Mouse (Mus musculus): Measurements from ENCODE around the gene Ap3m1. TPM values are rescaled to one million over a fixed set of nuclear protein-coding genes. Genes with fewer than 3 reads are reported as not detected.

The Ap3m1 gene
- polyA plus RNA-seq, 1 experiment from 2014 or later = 93.0 TPM

- 38% methylated on average over 3 of the region's 3 CpGs for WGBS
Measured at GRCm38 (mm10) chr14:21088731-21089130, 36.4 kb upstream of the Ap3m1 start.

GRCm38 (mm10) chr14:21087390-21088060 lies 35.2 kb upstream of the Ap3m1 start:
- WGBS = 54% methylated on average over 4 of the region's 4 CpGs
- Histone ChIP-seq H3K4me2 (ENCODE audit: low read depth, low read length) (0 out of 2 replicates have a peak overlapping the region, but pooled peaks have one; percentile 28), H3K9ac (ENCODE audit: low read depth, low read length) (peak overlapping the region; percentile 53; the same call in 1 of the 2 replicates), H3K4me3 (ENCODE audit: low read length) (no peak overlapping the region), H3K4me1 (ENCODE audit: control insufficient read depth, insufficient read depth, low read length) (peaks cover 46% of the 10 kb centered on the region), H3K36me3 (ENCODE audit: control insufficient read depth, insufficient read depth, low read length) (peaks cover 3% of the 10 kb centered on the region; the same call in 1 of the 2 replicates), H3K27me3 (replicated peaks; ENCODE audit: control insufficient read depth, insufficient read depth, low read length) (no peaks in the 10 kb centered on the region), H3K27ac (ENCODE audit: low read length) (peak overlapping the region; percentile 71), H3K9me3 (ENCODE audit: control insufficient read depth, low read length) (no peaks in the 10 kb centered on the region)
- ATAC-seq = no peak

More at GRCm38 (mm10) chr14:21088731-21089130, 36.4 kb upstream of the Ap3m1 start:
- Histone ChIP-seq H3K4me1 (ENCODE audit: control insufficient read depth, insufficient read depth, low read length) (peaks cover 41% of the 10 kb centered on the region), H3K4me3 (ENCODE audit: low read length) (no peak overlapping the region), H3K27me3 (replicated peaks; ENCODE audit: control insufficient read depth, insufficient read depth, low read length) (no peaks in the 10 kb centered on the region), H3K9ac (ENCODE audit: low read depth, low read length) (no peak overlapping the region), H3K9me3 (ENCODE audit: control insufficient read depth, low read length) (no peaks in the 10 kb centered on the region), H3K4me2 (ENCODE audit: low read depth, low read length) (no peak overlapping the region), H3K27ac (ENCODE audit: low read length) (no peak overlapping the region), H3K36me3 (ENCODE audit: control insufficient read depth, insufficient read depth, low read length) (peaks cover 5% of the 10 kb centered on the region)
- no peak for ATAC-seq

GRCm38 (mm10) chr14:21086827-21087351 lies 34.6 kb upstream of the Ap3m1 start:
- ATAC-seq = no peak
- WGBS = 29% methylated on average over 7 of the region's 7 CpGs
- H3K9ac ChIP-seq (ENCODE audit: low read depth, low read length) = peak overlapping the region; percentile 53; the same call in 1 of the 2 replicates

GRCm38 (mm10) chr14:21086106-21086505 lies 33.8 kb upstream of the Ap3m1 start:
- Histone ChIP-seq H3K27ac (ENCODE audit: low read length) (no peak overlapping the region), H3K36me3 (ENCODE audit: control insufficient read depth, insufficient read depth, low read length) (no peaks in the 10 kb centered on the region), H3K4me3 (ENCODE audit: low read length) (no peak overlapping the region), H3K9ac (ENCODE audit: low read depth, low read length) (no peak overlapping the region), H3K4me1 (ENCODE audit: control insufficient read depth, insufficient read depth, low read length) (peaks cover 50% of the 10 kb centered on the region), H3K4me2 (ENCODE audit: low read depth, low read length) (no peak overlapping the region), H3K9me3 (ENCODE audit: control insufficient read depth, low read length) (no peaks in the 10 kb centered on the region), H3K27me3 (replicated peaks; ENCODE audit: control insufficient read depth, insufficient read depth, low read length) (no peaks in the 10 kb centered on the region)
- ATAC-seq = no peak
- WGBS = 28% methylated on average over 2 of the region's 2 CpGs

More at GRCm38 (mm10) chr14:21086827-21087351, 34.6 kb upstream of the Ap3m1 start:
- Histone ChIP-seq H3K36me3 (ENCODE audit: control insufficient read depth, insufficient read depth, low read length) (peaks cover under 1% of the 10 kb centered on the region; the same call in 1 of the 2 replicates), H3K4me1 (ENCODE audit: control insufficient read depth, insufficient read depth, low read length) (peaks cover 50% of the 10 kb centered on the region), H3K27ac (ENCODE audit: low read length) (peak overlapping the region; percentile 71), H3K9me3 (ENCODE audit: control insufficient read depth, low read length) (no peaks in the 10 kb centered on the region), H3K4me2 (ENCODE audit: low read depth, low read length) (0 out of 2 replicates have a peak overlapping the region, but pooled peaks have one; percentile 28), H3K27me3 (replicated peaks; ENCODE audit: control insufficient read depth, insufficient read depth, low read length) (no peaks in the 10 kb centered on the region), H3K4me3 (ENCODE audit: low read length) (no peak overlapping the region)

GRCm38 (mm10) chr14:21085666-21086065 lies 33.4 kb upstream of the Ap3m1 start:
- peaks cover 50% of the 10 kb centered on the region for H3K4me1 ChIP-seq (ENCODE audit: control insufficient read depth, insufficient read depth, low read length)
- H3K27me3 ChIP-seq (replicated peaks; ENCODE audit: control insufficient read depth, insufficient read depth, low read length) = no peaks in the 10 kb centered on the region
- no peaks in the 10 kb centered on the region for H3K36me3 ChIP-seq (ENCODE audit: control insufficient read depth, insufficient read depth, low read length)
- no peak for ATAC-seq
- no peak overlapping the region for H3K4me3 ChIP-seq (ENCODE audit: low read length)
- no peak overlapping the region for H3K9ac ChIP-seq (ENCODE audit: low read depth, low read length)
- H3K9me3 ChIP-seq (ENCODE audit: control insufficient read depth, low read length) = no peaks in the 10 kb centered on the region
- H3K27ac ChIP-seq (ENCODE audit: low read length) = no peak overlapping the region
- 74% methylated on average over 5 of the region's 5 CpGs for WGBS
- H3K4me2 ChIP-seq (ENCODE audit: low read depth, low read length) = no peak overlapping the region

- H3K4me3 ChIP-seq (ENCODE audit: low read length) = no peak overlapping the region
- H3K4me2 ChIP-seq (ENCODE audit: low read depth, low read length) = no peak overlapping the region
- H3K9ac ChIP-seq (ENCODE audit: low read depth, low read length) = no peak overlapping the region
- WGBS = 56% methylated on average over 1 of the region's 1 CpGs
- H3K9me3 ChIP-seq (ENCODE audit: control insufficient read depth, low read length) = no peaks in the 10 kb centered on the region
- peaks cover 35% of the 10 kb centered on the region for H3K4me1 ChIP-seq (ENCODE audit: control insufficient read depth, insufficient read depth, low read length)
- H3K36me3 ChIP-seq (ENCODE audit: control insufficient read depth, insufficient read depth, low read length) = no peaks in the 10 kb centered on the region
- H3K27ac ChIP-seq (ENCODE audit: low read length) = no peak overlapping the region
- no peak for ATAC-seq
- H3K27me3 ChIP-seq (replicated peaks; ENCODE audit: control insufficient read depth, insufficient read depth, low read length) = no peaks in the 10 kb centered on the region
Measured at GRCm38 (mm10) chr14:21082823-21083222, 30.5 kb upstream of the Ap3m1 start.

- H3K27ac ChIP-seq (ENCODE audit: low read length) = no peak overlapping the region
- H3K27me3 ChIP-seq (replicated peaks; ENCODE audit: control insufficient read depth, insufficient read depth, low read length) = no peaks in the 10 kb centered on the region
- no peak overlapping the region for H3K4me3 ChIP-seq (ENCODE audit: low read length)
- no peaks in the 10 kb centered on the region for H3K36me3 ChIP-seq (ENCODE audit: control insufficient read depth, insufficient read depth, low read length)
- ATAC-seq = no peak
- H3K4me1 ChIP-seq (ENCODE audit: control insufficient read depth, insufficient read depth, low read length) = peaks cover 26% of the 10 kb centered on the region
- no peak overlapping the region for H3K4me2 ChIP-seq (ENCODE audit: low read depth, low read length)
- H3K9me3 ChIP-seq (ENCODE audit: control insufficient read depth, low read length) = no peaks in the 10 kb centered on the region
- no peak overlapping the region for H3K9ac ChIP-seq (ENCODE audit: low read depth, low read length)
Measured at GRCm38 (mm10) chr14:21078511-21078910, 26.2 kb upstream of the Ap3m1 start.

- Histone ChIP-seq H3K27me3 (replicated peaks; ENCODE audit: control insufficient read depth, insufficient read depth, low read length) (no peaks in the 10 kb centered on the region), H3K9me3 (ENCODE audit: control insufficient read depth, low read length) (no peaks in the 10 kb centered on the region), H3K4me1 (ENCODE audit: control insufficient read depth, insufficient read depth, low read length) (peaks cover 23% of the 10 kb centered on the region), H3K9ac (ENCODE audit: low read depth, low read length) (no peak overlapping the region), H3K4me2 (ENCODE audit: low read depth, low read length) (no peak overlapping the region), H3K4me3 (ENCODE audit: low read length) (no peak overlapping the region), H3K27ac (ENCODE audit: low read length) (no peak overlapping the region), H3K36me3 (ENCODE audit: control insufficient read depth, insufficient read depth, low read length) (no peaks in the 10 kb centered on the region)
- no peak for ATAC-seq
- WGBS = 82% methylated on average over 4 of the region's 4 CpGs
Measured at GRCm38 (mm10) chr14:21077939-21078338, 25.6 kb upstream of the Ap3m1 start.

GRCm38 (mm10) chr14:21076501-21077194 lies 24.3 kb upstream of the Ap3m1 start:
- peak overlapping the region; percentile 80 for H3K4me2 ChIP-seq (ENCODE audit: low read depth, low read length)
- H3K36me3 ChIP-seq (ENCODE audit: control insufficient read depth, insufficient read depth, low read length) = no peaks in the 10 kb centered on the region
- 38% methylated on average over 7 of the region's 7 CpGs for WGBS
- H3K27ac ChIP-seq (ENCODE audit: low read length) = peak overlapping the region; percentile 72
- H3K27me3 ChIP-seq (replicated peaks; ENCODE audit: control insufficient read depth, insufficient read depth, low read length) = no peaks in the 10 kb centered on the region
- peaks cover 19% of the 10 kb centered on the region for H3K4me1 ChIP-seq (ENCODE audit: control insufficient read depth, insufficient read depth, low read length)
- H3K9me3 ChIP-seq (ENCODE audit: control insufficient read depth, low read length) = no peaks in the 10 kb centered on the region
- H3K9ac ChIP-seq (ENCODE audit: low read depth, low read length) = peak overlapping the region; percentile 76
- peak overlapping the region; percentile 66 for H3K4me3 ChIP-seq (ENCODE audit: low read length)
- ATAC-seq = peak; percentile 36

Measured in intestine, embryonic 16.5 days (tissue).